Mouse (Mus musculus): Measurements from ENCODE around the gene Tmem108. TPM values are rescaled to one million over a fixed set of nuclear protein-coding genes. Genes with fewer than 3 reads are reported as not detected.

Gene Tmem108
- polyA plus RNA-seq, 1 experiment from 2014 or later: 38.0 TPM

- no peaks in the 10 kb centered on the region for H3K27me3 ChIP-seq (ENCODE audit: control insufficient read depth, insufficient read depth, low read length)
- ATAC-seq (ENCODE audit: low read depth): no peak
- 95% methylated on average over 7 of the region's 7 CpGs for WGBS
Measured at GRCm38 (mm10) chr9:103645724-103646123, 115.9 kb downstream of the Tmem108 start.

GRCm38 (mm10) chr9:103642300-103642699 lies 119.3 kb downstream of the Tmem108 start:
- no peak for ATAC-seq (ENCODE audit: low read depth)
- Histone ChIP-seq H3K4me1 (ENCODE audit: control insufficient read depth, insufficient read depth, low read length) (peaks cover 10% of the 10 kb centered on the region), H3K4me2 (ENCODE audit: low read depth, low read length) (no peak overlapping the region), H3K9ac (replicated peaks; ENCODE audit: low read depth, low read length) (no peak overlapping the region), H3K27me3 (ENCODE audit: control insufficient read depth, insufficient read depth, low read length) (no peaks in the 10 kb centered on the region), H3K36me3 (ENCODE audit: control insufficient read depth, insufficient read depth, low read length) (no peaks in the 10 kb centered on the region), H3K27ac (ENCODE audit: low read depth, low read length) (no peak overlapping the region), H3K9me3 (ENCODE audit: control insufficient read depth, low read length) (no peaks in the 10 kb centered on the region), H3K4me3 (ENCODE audit: low read depth, low read length) (no peak overlapping the region)
- 59% methylated on average over 10 of the region's 10 CpGs for WGBS

More at GRCm38 (mm10) chr9:103645724-103646123, 115.9 kb downstream of the Tmem108 start:
- peaks cover 6% of the 10 kb centered on the region for H3K4me1 ChIP-seq (ENCODE audit: control insufficient read depth, insufficient read depth, low read length)
- no peak overlapping the region for H3K4me3 ChIP-seq (ENCODE audit: low read depth, low read length)
- H3K36me3 ChIP-seq (ENCODE audit: control insufficient read depth, insufficient read depth, low read length): no peaks in the 10 kb centered on the region
- no peak overlapping the region for H3K9ac ChIP-seq (replicated peaks; ENCODE audit: low read depth, low read length)
- no peak overlapping the region for H3K27ac ChIP-seq (ENCODE audit: low read depth, low read length)
- H3K4me2 ChIP-seq (ENCODE audit: low read depth, low read length): no peak overlapping the region
- no peaks in the 10 kb centered on the region for H3K9me3 ChIP-seq (ENCODE audit: control insufficient read depth, low read length)

DNA sequence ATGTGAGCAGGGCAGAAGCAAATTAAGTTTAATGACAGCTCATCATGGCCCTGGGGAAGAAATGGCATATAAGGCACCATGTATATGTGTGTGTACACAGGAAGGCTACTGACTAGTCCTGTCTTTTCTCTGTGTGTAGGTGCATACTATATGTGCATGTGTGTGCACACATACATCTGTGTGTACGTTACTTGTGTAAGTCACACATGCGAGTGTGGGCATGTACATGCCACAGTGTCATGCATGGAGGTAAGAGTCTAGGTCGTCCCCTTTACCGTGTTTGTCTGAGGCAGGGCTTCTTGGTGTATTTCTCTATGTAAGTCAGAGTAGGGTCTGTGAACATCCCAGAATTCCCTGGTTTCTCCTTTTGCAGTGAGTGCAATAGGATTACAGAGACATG lies 120.3 kb downstream of the Tmem108 start:
- Histone ChIP-seq H3K4me2 (ENCODE audit: low read depth, low read length) (no peak overlapping the region), H3K4me3 (ENCODE audit: low read depth, low read length) (no peak overlapping the region), H3K27ac (ENCODE audit: low read depth, low read length) (no peak overlapping the region), H3K9me3 (ENCODE audit: control insufficient read depth, low read length) (no peaks in the 10 kb centered on the region), H3K4me1 (ENCODE audit: control insufficient read depth, insufficient read depth, low read length) (peaks cover 10% of the 10 kb centered on the region), H3K27me3 (ENCODE audit: control insufficient read depth, insufficient read depth, low read length) (no peaks in the 10 kb centered on the region), H3K36me3 (ENCODE audit: control insufficient read depth, insufficient read depth, low read length) (no peaks in the 10 kb centered on the region), H3K9ac (replicated peaks; ENCODE audit: low read depth, low read length) (no peak overlapping the region)
- no peak for ATAC-seq (ENCODE audit: low read depth)
- 92% methylated on average over 4 of the region's 4 CpGs for WGBS

DNA sequence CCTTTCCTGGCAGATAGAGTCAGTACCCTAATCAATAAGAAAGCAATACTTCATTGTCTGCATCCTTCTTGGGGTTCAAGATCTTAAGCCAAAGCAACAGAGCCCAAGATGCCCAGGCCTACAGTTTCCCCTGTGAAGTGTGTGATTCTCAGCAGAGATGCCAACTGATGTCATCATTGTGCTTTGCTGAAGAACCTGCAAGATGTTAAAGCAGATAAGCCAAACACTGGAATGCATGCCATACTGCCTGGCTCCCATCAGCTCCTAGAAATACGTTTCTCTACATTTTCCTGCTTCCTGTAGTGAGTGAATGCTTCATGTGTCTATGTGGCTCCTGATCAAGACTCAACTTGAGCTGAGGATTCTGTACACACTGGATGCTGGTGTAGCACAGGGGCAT lies 122.2 kb downstream of the Tmem108 start:
- no peak overlapping the region for H3K27ac ChIP-seq (ENCODE audit: low read depth, low read length)
- ATAC-seq (ENCODE audit: low read depth): no peak

DNA sequence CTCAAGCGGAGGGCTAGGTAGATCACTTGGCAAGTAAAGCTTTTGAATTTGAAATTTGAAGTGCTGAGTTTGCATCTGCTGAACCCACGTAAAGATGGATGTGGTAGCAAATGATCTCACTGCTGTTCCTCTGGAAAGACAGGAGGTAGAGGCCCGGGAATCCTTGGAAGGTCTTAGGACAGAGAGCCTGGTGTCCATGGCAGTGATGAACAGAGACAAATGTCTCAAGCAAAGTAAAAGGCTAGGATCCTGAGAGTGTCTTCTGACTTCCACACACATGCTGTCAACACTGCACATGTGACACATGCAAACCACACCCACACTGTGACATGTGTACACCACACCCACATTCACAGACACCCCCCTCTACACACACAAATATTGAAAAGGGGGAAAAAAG lies 124.2 kb downstream of the Tmem108 start:
- WGBS: 79% methylated on average over 3 of the region's 3 CpGs
- Histone ChIP-seq H3K27ac (ENCODE audit: low read depth, low read length) (no peak overlapping the region), H3K9me3 (ENCODE audit: control insufficient read depth, low read length) (no peaks in the 10 kb centered on the region), H3K4me3 (ENCODE audit: low read depth, low read length) (no peak overlapping the region), H3K27me3 (ENCODE audit: control insufficient read depth, insufficient read depth, low read length) (no peaks in the 10 kb centered on the region), H3K4me2 (ENCODE audit: low read depth, low read length) (no peak overlapping the region), H3K4me1 (ENCODE audit: control insufficient read depth, insufficient read depth, low read length) (peaks cover 10% of the 10 kb centered on the region), H3K9ac (replicated peaks; ENCODE audit: low read depth, low read length) (no peak overlapping the region), H3K36me3 (ENCODE audit: control insufficient read depth, insufficient read depth, low read length) (no peaks in the 10 kb centered on the region)
- no peak for ATAC-seq (ENCODE audit: low read depth)

More for the DNA sequence above, 122.2 kb downstream of the Tmem108 start:
- H3K4me1 ChIP-seq (ENCODE audit: control insufficient read depth, insufficient read depth, low read length): peaks cover 10% of the 10 kb centered on the region
- no peak overlapping the region for H3K4me3 ChIP-seq (ENCODE audit: low read depth, low read length)
- H3K36me3 ChIP-seq (ENCODE audit: control insufficient read depth, insufficient read depth, low read length): no peaks in the 10 kb centered on the region
- 74% methylated on average over 1 of the region's 1 CpGs for WGBS
- no peak overlapping the region for H3K9ac ChIP-seq (replicated peaks; ENCODE audit: low read depth, low read length)
- no peak overlapping the region for H3K4me2 ChIP-seq (ENCODE audit: low read depth, low read length)
- H3K27me3 ChIP-seq (ENCODE audit: control insufficient read depth, insufficient read depth, low read length): no peaks in the 10 kb centered on the region
- H3K9me3 ChIP-seq (ENCODE audit: control insufficient read depth, low read length): no peaks in the 10 kb centered on the region

GRCm38 (mm10) chr9:103636847-103637246 lies 124.8 kb downstream of the Tmem108 start:
- no peaks in the 10 kb centered on the region for H3K9me3 ChIP-seq (ENCODE audit: control insufficient read depth, low read length)
- no peak for ATAC-seq (ENCODE audit: low read depth)
- peaks cover 7% of the 10 kb centered on the region; the same call in 1 of the 2 replicates for H3K4me1 ChIP-seq (ENCODE audit: control insufficient read depth, insufficient read depth, low read length)
- no peaks in the 10 kb centered on the region for H3K27me3 ChIP-seq (ENCODE audit: control insufficient read depth, insufficient read depth, low read length)
- no peaks in the 10 kb centered on the region for H3K36me3 ChIP-seq (ENCODE audit: control insufficient read depth, insufficient read depth, low read length)
- no peak overlapping the region for H3K9ac ChIP-seq (replicated peaks; ENCODE audit: low read depth, low read length)
- H3K27ac ChIP-seq (ENCODE audit: low read depth, low read length): no peak overlapping the region
- no peak overlapping the region for H3K4me3 ChIP-seq (ENCODE audit: low read depth, low read length)
- no peak overlapping the region for H3K4me2 ChIP-seq (ENCODE audit: low read depth, low read length)
- WGBS: 38% methylated on average over 3 of the region's 3 CpGs

GRCm38 (mm10) chr9:103628861-103629469 lies 132.7 kb downstream of the Tmem108 start:
- H3K9me3 ChIP-seq (ENCODE audit: control insufficient read depth, low read length): no peaks in the 10 kb centered on the region
- H3K36me3 ChIP-seq (ENCODE audit: control insufficient read depth, insufficient read depth, low read length): no peaks in the 10 kb centered on the region
- ATAC-seq (ENCODE audit: low read depth): 0 out of 2 replicates have a peak, but pooled peaks have one; percentile 14
- 10% methylated on average over 9 of the region's 9 CpGs for WGBS
- no peak overlapping the region for H3K27ac ChIP-seq (ENCODE audit: low read depth, low read length)
- no peak overlapping the region for H3K4me2 ChIP-seq (ENCODE audit: low read depth, low read length)
- H3K27me3 ChIP-seq (ENCODE audit: control insufficient read depth, insufficient read depth, low read length): no peaks in the 10 kb centered on the region
- H3K4me3 ChIP-seq (ENCODE audit: low read depth, low read length): no peak overlapping the region
- H3K9ac ChIP-seq (replicated peaks; ENCODE audit: low read depth, low read length): no peak overlapping the region
- peaks cover 14% of the 10 kb centered on the region for H3K4me1 ChIP-seq (ENCODE audit: control insufficient read depth, insufficient read depth, low read length)

DNA sequence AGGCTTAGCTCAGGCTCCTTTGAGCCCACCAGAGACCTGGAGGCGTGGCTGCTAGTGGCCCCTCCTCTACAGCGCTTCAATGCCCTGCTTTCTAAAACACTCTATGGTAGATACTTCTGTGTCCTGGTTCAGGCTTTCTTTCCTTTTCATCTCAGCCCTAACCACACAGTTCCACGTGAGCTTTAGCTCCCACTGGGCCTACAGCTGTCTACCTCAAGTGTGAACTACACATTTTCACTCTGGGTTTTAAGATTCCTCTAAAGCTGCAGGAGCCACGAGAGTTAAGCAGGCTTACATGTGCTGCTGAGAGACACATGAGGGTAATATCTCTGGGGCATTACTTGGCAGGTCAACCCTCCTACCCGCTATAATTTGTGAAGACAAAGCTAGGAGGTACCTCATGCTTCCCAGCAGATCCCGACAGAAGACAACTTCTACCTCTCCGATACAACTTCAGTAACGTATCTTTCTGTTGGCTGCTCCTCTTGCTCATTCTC lies 134.2 kb downstream of the Tmem108 start:
- Histone ChIP-seq H3K4me3 (ENCODE audit: low read depth, low read length) (no peak overlapping the region), H3K4me1 (ENCODE audit: control insufficient read depth, insufficient read depth, low read length) (peaks cover 14% of the 10 kb centered on the region), H3K4me2 (ENCODE audit: low read depth, low read length) (no peak overlapping the region), H3K9ac (replicated peaks; ENCODE audit: low read depth, low read length) (no peak overlapping the region), H3K9me3 (ENCODE audit: control insufficient read depth, low read length) (no peaks in the 10 kb centered on the region), H3K27me3 (ENCODE audit: control insufficient read depth, insufficient read depth, low read length) (no peaks in the 10 kb centered on the region), H3K36me3 (ENCODE audit: control insufficient read depth, insufficient read depth, low read length) (no peaks in the 10 kb centered on the region), H3K27ac (ENCODE audit: low read depth, low read length) (no peak overlapping the region)
- ATAC-seq (ENCODE audit: low read depth): no peak
- 85% methylated on average over 8 of the region's 8 CpGs for WGBS

GRCm38 (mm10) chr9:103626156-103626555 lies 135.5 kb downstream of the Tmem108 start:
- Histone ChIP-seq H3K4me3 (ENCODE audit: low read depth, low read length) (no peak overlapping the region), H3K4me2 (ENCODE audit: low read depth, low read length) (no peak overlapping the region), H3K36me3 (ENCODE audit: control insufficient read depth, insufficient read depth, low read length) (no peaks in the 10 kb centered on the region), H3K27ac (ENCODE audit: low read depth, low read length) (no peak overlapping the region), H3K9ac (replicated peaks; ENCODE audit: low read depth, low read length) (no peak overlapping the region), H3K4me1 (ENCODE audit: control insufficient read depth, insufficient read depth, low read length) (peaks cover 14% of the 10 kb centered on the region), H3K27me3 (ENCODE audit: control insufficient read depth, insufficient read depth, low read length) (no peaks in the 10 kb centered on the region), H3K9me3 (ENCODE audit: control insufficient read depth, low read length) (no peaks in the 10 kb centered on the region)
- ATAC-seq (ENCODE audit: low read depth): no peak
- WGBS: 79% methylated on average over 4 of the region's 4 CpGs
